Mouse (Mus musculus): ENCODE data around the gene Gjd3. TPM values are rescaled to one million over a fixed set of nuclear protein-coding genes. Genes with fewer than 3 reads are reported as not detected.

Gene Gjd3
- polyA plus RNA-seq, 1 experiment from 2014 or later: 2.2 TPM

- Histone ChIP-seq H3K4me3 (ENCODE audit: low read depth, low read length) (peak overlapping the region; percentile 72), H3K4me2 (ENCODE audit: low read depth, low read length) (peak overlapping the region; percentile 99), H3K27me3 (ENCODE audit: control insufficient read depth, insufficient read depth, low read length) (no peaks in the 10 kb centered on the region), H3K9me3 (ENCODE audit: control insufficient read depth, low read length) (no peaks in the 10 kb centered on the region), H3K4me1 (ENCODE audit: control insufficient read depth, insufficient read depth, low read length) (peaks cover 52% of the 10 kb centered on the region), H3K36me3 (ENCODE audit: control insufficient read depth, insufficient read depth, low read length) (no peaks in the 10 kb centered on the region), H3K27ac (ENCODE audit: low read depth, low read length) (peak overlapping the region; percentile 84), H3K9ac (replicated peaks; ENCODE audit: low read depth, low read length) (peak overlapping the region; percentile 71)
- no peak for ATAC-seq (ENCODE audit: low read depth)
- whole genome bisulfite sequencing: 2% methylated on average over 18 of the region's 18 CpGs
Observed at GRCm38 (mm10) chr11:98961051-98961592, 21.7 kb downstream of the Gjd3 start.

GRCm38 (mm10) chr11:98960313-98960906, 22.4 kb downstream of the Gjd3 start:
- Histone ChIP-seq H3K27ac (ENCODE audit: low read depth, low read length) (peak overlapping the region; percentile 84), H3K4me1 (ENCODE audit: control insufficient read depth, insufficient read depth, low read length) (peaks cover 49% of the 10 kb centered on the region), H3K9me3 (ENCODE audit: control insufficient read depth, low read length) (no peaks in the 10 kb centered on the region), H3K4me2 (ENCODE audit: low read depth, low read length) (peak overlapping the region; percentile 99), H3K9ac (replicated peaks; ENCODE audit: low read depth, low read length) (peak overlapping the region; percentile 71), H3K36me3 (ENCODE audit: control insufficient read depth, insufficient read depth, low read length) (no peaks in the 10 kb centered on the region), H3K4me3 (ENCODE audit: low read depth, low read length) (peak overlapping the region; percentile 72), H3K27me3 (ENCODE audit: control insufficient read depth, insufficient read depth, low read length) (no peaks in the 10 kb centered on the region)
- WGBS: under 1% methylated on average over 51 of the region's 53 CpGs
- ATAC-seq (ENCODE audit: low read depth): peak; percentile 26; the same call in 1 of the 2 replicates

- Histone ChIP-seq H3K27ac (ENCODE audit: low read depth, low read length) (peak overlapping the region; percentile 84), H3K27me3 (ENCODE audit: control insufficient read depth, insufficient read depth, low read length) (no peaks in the 10 kb centered on the region), H3K4me3 (ENCODE audit: low read depth, low read length) (peak overlapping the region; percentile 72), H3K9ac (replicated peaks; ENCODE audit: low read depth, low read length) (peak overlapping the region; percentile 71), H3K4me2 (ENCODE audit: low read depth, low read length) (peak overlapping the region; percentile 99), H3K9me3 (ENCODE audit: control insufficient read depth, low read length) (no peaks in the 10 kb centered on the region), H3K4me1 (ENCODE audit: control insufficient read depth, insufficient read depth, low read length) (peaks cover 48% of the 10 kb centered on the region), H3K36me3 (ENCODE audit: control insufficient read depth, insufficient read depth, low read length) (no peaks in the 10 kb centered on the region)
- 0% methylated on average over 38 of the region's 43 CpGs for WGBS
- ATAC-seq (ENCODE audit: low read depth): peak; percentile 28; the same call in 1 of the 2 replicates
Observed at GRCm38 (mm10) chr11:98959437-98960312, 23.1 kb downstream of the Gjd3 start.

- H3K4me2 ChIP-seq (ENCODE audit: low read depth, low read length): no peak overlapping the region
- H3K27ac ChIP-seq (ENCODE audit: low read depth, low read length): no peak overlapping the region
- peaks cover 36% of the 10 kb centered on the region for H3K4me1 ChIP-seq (ENCODE audit: control insufficient read depth, insufficient read depth, low read length)
- ATAC-seq (ENCODE audit: low read depth): no peak
- H3K9ac ChIP-seq (replicated peaks; ENCODE audit: low read depth, low read length): no peak overlapping the region
- no peaks in the 10 kb centered on the region for H3K36me3 ChIP-seq (ENCODE audit: control insufficient read depth, insufficient read depth, low read length)
- no peaks in the 10 kb centered on the region for H3K27me3 ChIP-seq (ENCODE audit: control insufficient read depth, insufficient read depth, low read length)
- 75% methylated on average over 9 of the region's 10 CpGs for WGBS
- no peaks in the 10 kb centered on the region for H3K9me3 ChIP-seq (ENCODE audit: control insufficient read depth, low read length)
- no peak overlapping the region for H3K4me3 ChIP-seq (ENCODE audit: low read depth, low read length)
Observed at GRCm38 (mm10) chr11:98956340-98956739, 26.5 kb downstream of the Gjd3 start.

- Histone ChIP-seq H3K27ac (ENCODE audit: low read depth, low read length) (peak overlapping the region; percentile 58), H3K4me1 (ENCODE audit: control insufficient read depth, insufficient read depth, low read length) (peaks cover 40% of the 10 kb centered on the region), H3K4me3 (ENCODE audit: low read depth, low read length) (no peak overlapping the region), H3K9ac (replicated peaks; ENCODE audit: low read depth, low read length) (no peak overlapping the region), H3K27me3 (ENCODE audit: control insufficient read depth, insufficient read depth, low read length) (no peaks in the 10 kb centered on the region), H3K36me3 (ENCODE audit: control insufficient read depth, insufficient read depth, low read length) (no peaks in the 10 kb centered on the region), H3K4me2 (ENCODE audit: low read depth, low read length) (no peak overlapping the region; the same call in 1 of the 2 replicates), H3K9me3 (ENCODE audit: control insufficient read depth, low read length) (no peaks in the 10 kb centered on the region)
- ATAC-seq (ENCODE audit: low read depth): no peak
- WGBS: 22% methylated on average over 6 of the region's 7 CpGs
Observed at GRCm38 (mm10) chr11:98955707-98956235, 27.0 kb downstream of the Gjd3 start.

GRCm38 (mm10) chr11:98954801-98955706, 27.8 kb downstream of the Gjd3 start:
- H3K4me1 ChIP-seq (ENCODE audit: control insufficient read depth, insufficient read depth, low read length): peaks cover 39% of the 10 kb centered on the region
- H3K36me3 ChIP-seq (ENCODE audit: control insufficient read depth, insufficient read depth, low read length): no peaks in the 10 kb centered on the region
- H3K4me2 ChIP-seq (ENCODE audit: low read depth, low read length): peak overlapping the region; percentile 24; the same call in 1 of the 2 replicates
- H3K9me3 ChIP-seq (ENCODE audit: control insufficient read depth, low read length): no peaks in the 10 kb centered on the region
- H3K27ac ChIP-seq (ENCODE audit: low read depth, low read length): peak overlapping the region; percentile 58
- no peaks in the 10 kb centered on the region for H3K27me3 ChIP-seq (ENCODE audit: control insufficient read depth, insufficient read depth, low read length)
- no peak overlapping the region for H3K4me3 ChIP-seq (ENCODE audit: low read depth, low read length)
- 8% methylated on average over 16 of the region's 17 CpGs for WGBS
- ATAC-seq (ENCODE audit: low read depth): peak; percentile 29; the same call in 1 of the 2 replicates
- no peak overlapping the region for H3K9ac ChIP-seq (replicated peaks; ENCODE audit: low read depth, low read length)

- Histone ChIP-seq H3K9ac (replicated peaks; ENCODE audit: low read depth, low read length) (no peak overlapping the region), H3K36me3 (ENCODE audit: control insufficient read depth, insufficient read depth, low read length) (no peaks in the 10 kb centered on the region), H3K27me3 (ENCODE audit: control insufficient read depth, insufficient read depth, low read length) (no peaks in the 10 kb centered on the region), H3K27ac (ENCODE audit: low read depth, low read length) (peak overlapping the region; percentile 58), H3K9me3 (ENCODE audit: control insufficient read depth, low read length) (no peaks in the 10 kb centered on the region), H3K4me1 (ENCODE audit: control insufficient read depth, insufficient read depth, low read length) (peaks cover 34% of the 10 kb centered on the region), H3K4me2 (ENCODE audit: low read depth, low read length) (peak overlapping the region; percentile 24), H3K4me3 (ENCODE audit: low read depth, low read length) (no peak overlapping the region)
- WGBS: 7% methylated on average over 10 of the region's 10 CpGs
- ATAC-seq (ENCODE audit: low read depth): peak; percentile 42; the same call in 1 of the 2 replicates
Observed at GRCm38 (mm10) chr11:98954373-98954772, 28.4 kb downstream of the Gjd3 start.

- no peak overlapping the region for H3K4me3 ChIP-seq (ENCODE audit: low read depth, low read length)
- H3K9ac ChIP-seq (replicated peaks; ENCODE audit: low read depth, low read length): no peak overlapping the region
- peaks cover 34% of the 10 kb centered on the region for H3K4me1 ChIP-seq (ENCODE audit: control insufficient read depth, insufficient read depth, low read length)
- H3K4me2 ChIP-seq (ENCODE audit: low read depth, low read length): peak overlapping the region; percentile 24; the same call in 1 of the 2 replicates
- no peaks in the 10 kb centered on the region for H3K9me3 ChIP-seq (ENCODE audit: control insufficient read depth, low read length)
- no peaks in the 10 kb centered on the region for H3K36me3 ChIP-seq (ENCODE audit: control insufficient read depth, insufficient read depth, low read length)
- H3K27ac ChIP-seq (ENCODE audit: low read depth, low read length): peak overlapping the region; percentile 58
- no peak for ATAC-seq (ENCODE audit: low read depth)
- WGBS: 30% methylated on average over 13 of the region's 13 CpGs
- H3K27me3 ChIP-seq (ENCODE audit: control insufficient read depth, insufficient read depth, low read length): no peaks in the 10 kb centered on the region
Observed at GRCm38 (mm10) chr11:98953835-98954320, 28.9 kb downstream of the Gjd3 start.

Measured in neural tube, embryonic 14.5 days (tissue).